Mouse (Mus musculus) lung, adult 2 months (tissue): ENCODE data around the gene Ptpre.

Source experiments
- CTCF ChIP-seq: fragments of 200-500 bp; IDR thresholded peaks from 2 replicates; pipeline ENCODE4 v1.5.1; 2011; ENCODE audit warnings: mild to moderate bottlenecking, low read length, control low read depth; ENCODE audit not compliant: insufficient read depth
- POLR2A ChIP-seq: fragments of 200-500 bp; IDR thresholded peaks from 2 replicates; pipeline ENCODE4 v1.6.1; 2011; ENCODE audit warnings: low read depth, mild to moderate bottlenecking, control low read depth, low read length, borderline replicate concordance; ENCODE audit errors: extremely low read depth

DNA sequence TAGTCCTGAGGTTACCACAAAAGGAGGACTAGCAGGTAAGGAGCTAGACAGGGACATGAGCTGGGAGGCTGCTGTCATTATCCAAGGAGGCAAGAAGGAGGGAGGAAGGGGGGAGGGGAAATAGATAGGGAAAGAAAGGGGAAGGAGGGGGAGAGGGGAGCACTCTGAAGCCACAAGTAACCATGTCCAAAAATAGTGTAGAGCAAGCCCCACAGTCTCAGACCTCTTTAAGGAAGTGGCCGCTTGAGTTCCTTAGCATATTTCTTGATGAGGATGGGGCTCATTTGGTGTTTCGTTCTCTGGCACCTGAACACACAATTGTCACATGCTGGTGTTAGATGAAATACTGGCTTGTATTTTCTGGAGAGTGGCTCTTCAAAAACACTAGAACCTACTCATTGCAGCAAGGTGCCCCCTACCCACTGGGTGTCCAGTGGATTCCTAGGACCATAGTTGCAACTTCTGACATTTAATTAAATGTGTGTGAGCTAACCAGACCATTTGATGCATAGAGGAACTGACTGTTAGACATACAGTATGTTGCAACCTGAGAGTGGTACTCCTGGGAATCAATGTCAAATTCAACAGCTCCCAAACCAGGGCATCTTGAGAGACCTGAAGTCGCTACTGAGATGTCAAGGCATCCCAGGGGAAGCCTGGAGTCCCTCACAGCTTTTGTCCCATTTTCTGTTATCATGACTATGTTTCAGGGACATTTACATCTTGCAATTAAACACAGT is 19.6 kb downstream of the Ptpre start:
- TF ChIP-seq POLR2A (no peak), CTCF (no peak)
